Mouse (Mus musculus) small intestine, adult 2 months (tissue): ENCODE measurements around the gene Plekha8. TPM values are rescaled to one million over a fixed set of nuclear protein-coding genes. Genes with fewer than 3 reads are reported as not detected.
A peak's percentile ranks its signal among the peaks of the same experiment; 100 is the strongest.

ENCODE experiments used
- H3K27ac ChIP-seq: fragments of 200-500 bp; 2 replicates; pipeline ENCODE4 v1.5.1; 2012; ENCODE audit warnings: low read depth, low read length, control low read depth, inconsistent platforms; ENCODE audit not compliant: insufficient read depth
- H3K27me3 ChIP-seq: fragments of 200-500 bp; 2 replicates; pipeline ENCODE4 v1.6.1; 2012; ENCODE audit warnings: mild to moderate bottlenecking, moderate library complexity, low read length, inconsistent platforms; ENCODE audit not compliant: control insufficient read depth, insufficient read depth
- H3K36me3 ChIP-seq: fragments of 200-500 bp; 2 replicates; pipeline ENCODE4 v1.6.1; 2012; ENCODE audit warnings: mild to moderate bottlenecking, low read length, control low read depth, inconsistent platforms; ENCODE audit not compliant: control insufficient read depth, insufficient read depth
- H3K4me1 ChIP-seq: fragments of 200-500 bp; 2 replicates; pipeline ENCODE4 v1.6.1; 2012; ENCODE audit warnings: low read length, inconsistent platforms, mixed read lengths; ENCODE audit not compliant: control insufficient read depth, insufficient read depth, insufficient read length
- H3K4me3 ChIP-seq: fragments of 200-500 bp; 2 replicates; pipeline ENCODE4 v1.5.1; 2012; ENCODE audit warnings: low read depth, mild to moderate bottlenecking, control low read depth, inconsistent platforms, low read length, moderate library complexity
- CTCF ChIP-seq: fragments of 200-500 bp; IDR thresholded peaks from 2 replicates; pipeline ENCODE4 v1.5.1; 2012; ENCODE audit warnings: low read depth, mild to moderate bottlenecking, control low read depth, inconsistent platforms, low read length, moderate library complexity, mixed read lengths; ENCODE audit not compliant: insufficient replicate concordance, insufficient read length; ENCODE audit errors: extremely low read depth
- POLR2A ChIP-seq: fragments of 200-500 bp; IDR thresholded peaks from 2 replicates; pipeline ENCODE4 v1.6.1; 2012; ENCODE audit warnings: low read depth, mild to moderate bottlenecking, control low read depth, inconsistent platforms, low read length, moderate library complexity
- WGBS: fragments of 180-500 bp; shearing (Covaris S2); methylation state at CpG from one replicate; pipeline ENCODE4 v1.1.7; 2018; 5-methylcytosine and 5-hydroxymethylcytosine counted together
- polyA plus RNA-seq: library from polyadenylated mRNA; depleted of rRNA; stranded (reverse); fragments of >200 nt; gene quantifications from 2 replicates; pipeline ENCODE4 v1.2.3, GENCODE M21; 2012

Plekha8 gene
- polyA plus RNA-seq, 1 experiment = 5.1 TPM

DNA sequence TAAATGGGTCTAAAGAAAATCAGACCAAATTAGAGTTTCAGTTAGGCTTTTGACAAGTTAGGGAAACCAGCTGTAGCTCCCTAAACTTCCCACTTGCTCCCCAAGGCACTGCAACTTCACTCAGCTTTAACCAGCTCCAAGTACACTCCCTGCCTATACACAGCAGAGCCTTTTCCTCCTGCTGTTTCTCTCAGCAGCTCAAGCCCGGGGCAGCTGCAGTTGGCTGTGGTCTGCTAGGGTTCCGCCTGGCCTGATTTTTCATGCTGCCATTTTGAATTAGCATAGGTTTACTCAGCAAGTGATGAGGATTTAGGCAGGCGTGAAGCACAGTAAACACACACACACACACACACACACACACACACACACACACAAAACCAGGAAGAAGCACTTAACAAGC, 29.9 kb upstream of the Plekha8 start:
- Histone ChIP-seq H3K27me3 (peaks cover 10% of the 10 kb centered on the region; the same call in 1 of the 2 replicates), H3K4me1 (peaks cover 8% of the 10 kb centered on the region), H3K4me3 (no peak overlapping the region), H3K36me3 (no peaks in the 10 kb centered on the region), H3K27ac (no peak overlapping the region)
- 74% methylated on average over 3 of the region's 3 CpGs for WGBS
- no peak for TF ChIP-seq POLR2A

DNA sequence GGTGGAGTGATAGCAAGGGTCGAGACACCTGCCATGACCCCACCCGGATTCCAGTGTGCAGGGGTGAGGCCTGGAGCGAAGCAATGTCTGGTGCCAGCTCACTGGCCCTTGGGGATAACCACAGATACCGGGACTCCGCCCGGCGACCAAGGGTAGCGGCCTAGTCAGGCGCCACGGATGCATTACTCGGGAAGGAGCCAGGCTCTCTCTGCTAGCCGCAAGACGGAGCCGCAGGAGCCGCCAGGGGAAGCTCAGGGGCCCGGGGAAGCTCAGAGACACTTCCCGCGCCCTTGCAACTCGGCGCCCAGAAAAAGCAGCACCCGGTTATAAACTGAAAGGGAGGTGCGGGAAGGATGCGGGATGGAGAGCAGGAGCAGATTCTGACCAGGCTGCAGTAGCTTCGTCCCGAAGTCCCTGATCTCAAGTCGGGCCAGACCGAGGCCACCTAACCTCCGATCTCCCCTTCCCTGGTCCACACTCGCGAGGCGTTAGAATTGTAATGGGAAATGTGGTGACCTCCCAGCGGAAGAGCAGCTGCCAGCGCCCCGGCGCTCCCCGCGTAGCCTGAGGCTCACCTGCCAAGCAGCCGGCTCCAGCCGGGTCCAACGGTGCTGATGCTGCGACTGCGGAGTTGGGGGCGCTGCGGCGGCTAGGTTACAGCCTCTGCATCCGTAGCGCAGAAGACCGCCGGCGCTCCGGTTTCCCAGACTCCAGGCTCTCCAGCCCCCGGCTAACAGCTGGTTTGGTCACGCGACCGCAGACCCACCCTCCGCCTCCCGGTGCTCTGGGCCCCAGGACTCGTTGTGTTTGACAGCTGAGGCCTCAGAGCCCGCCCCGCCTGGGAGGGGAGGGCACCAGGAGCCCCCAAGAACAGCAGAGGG, 29.0 kb upstream of the Plekha8 start, which contains the start of gene Scrn1:
Gene Scrn1, minus strand, starts transcription at position 825 of the 881 bp plus-strand sequence.
- H3K27me3 ChIP-seq = peaks cover 10% of the 10 kb centered on the region; the same call in 1 of the 2 replicates
- TF ChIP-seq CTCF (peak; percentile 12; the same call in 1 of the 2 replicates), POLR2A (no peak)
- H3K4me1 ChIP-seq = peaks cover 8% of the 10 kb centered on the region
- H3K36me3 ChIP-seq = no peaks in the 10 kb centered on the region
- no peak within 1 kb of the TSS for H3K27ac ChIP-seq
- 2% methylated on average over 60 of the region's 60 CpGs for WGBS
- peak within 1 kb of the TSS; percentile 57 for H3K4me3 ChIP-seq

DNA sequence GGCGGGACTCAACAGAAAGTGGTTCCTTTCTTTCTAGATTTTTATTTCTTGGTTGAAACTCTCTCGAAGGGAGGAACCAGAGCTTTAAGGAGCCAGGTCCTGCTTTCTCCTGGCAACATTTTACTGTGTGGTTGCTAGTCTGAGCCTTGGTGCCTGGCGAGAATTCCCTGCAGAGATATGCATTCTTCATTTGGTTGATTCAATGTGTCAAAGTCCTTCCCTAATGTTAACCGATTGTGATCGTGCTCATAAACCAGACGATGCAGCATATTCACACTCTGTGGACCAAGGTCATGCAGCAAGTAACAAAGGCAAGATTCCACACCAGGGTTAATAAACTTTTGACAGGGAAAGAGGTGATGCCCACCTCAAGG, 28.4 kb upstream of the Plekha8 start:
- TF ChIP-seq POLR2A (no peak), CTCF (no peak)
- no peak overlapping the region for H3K27ac ChIP-seq
- peaks cover 10% of the 10 kb centered on the region; the same call in 1 of the 2 replicates for H3K27me3 ChIP-seq
- 6% methylated on average over 6 of the region's 6 CpGs for WGBS
- H3K4me1 ChIP-seq = peaks cover 8% of the 10 kb centered on the region
- no peaks in the 10 kb centered on the region for H3K36me3 ChIP-seq
- H3K4me3 ChIP-seq = peak overlapping the region; percentile 57

DNA sequence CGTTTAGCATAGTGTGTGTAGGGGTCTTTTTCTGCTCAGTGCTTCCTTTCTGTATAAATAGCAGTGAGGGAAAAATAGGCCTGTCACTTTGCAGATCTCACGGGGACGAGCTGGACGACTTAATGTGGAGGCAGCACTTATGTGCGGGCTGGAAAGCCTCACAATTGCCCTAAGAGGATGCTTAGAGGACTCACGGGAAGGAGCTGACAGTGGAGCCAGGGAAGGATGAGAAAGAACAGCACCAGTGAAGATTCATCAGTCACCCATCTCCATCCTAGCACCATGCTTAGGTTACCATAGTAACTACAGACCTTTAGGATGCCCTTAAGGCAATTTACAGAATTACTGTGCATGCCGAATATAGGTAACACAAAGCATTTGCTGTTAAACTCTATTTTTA, 25.1 kb upstream of the Plekha8 start:
- WGBS = 57% methylated on average over 7 of the region's 7 CpGs

DNA sequence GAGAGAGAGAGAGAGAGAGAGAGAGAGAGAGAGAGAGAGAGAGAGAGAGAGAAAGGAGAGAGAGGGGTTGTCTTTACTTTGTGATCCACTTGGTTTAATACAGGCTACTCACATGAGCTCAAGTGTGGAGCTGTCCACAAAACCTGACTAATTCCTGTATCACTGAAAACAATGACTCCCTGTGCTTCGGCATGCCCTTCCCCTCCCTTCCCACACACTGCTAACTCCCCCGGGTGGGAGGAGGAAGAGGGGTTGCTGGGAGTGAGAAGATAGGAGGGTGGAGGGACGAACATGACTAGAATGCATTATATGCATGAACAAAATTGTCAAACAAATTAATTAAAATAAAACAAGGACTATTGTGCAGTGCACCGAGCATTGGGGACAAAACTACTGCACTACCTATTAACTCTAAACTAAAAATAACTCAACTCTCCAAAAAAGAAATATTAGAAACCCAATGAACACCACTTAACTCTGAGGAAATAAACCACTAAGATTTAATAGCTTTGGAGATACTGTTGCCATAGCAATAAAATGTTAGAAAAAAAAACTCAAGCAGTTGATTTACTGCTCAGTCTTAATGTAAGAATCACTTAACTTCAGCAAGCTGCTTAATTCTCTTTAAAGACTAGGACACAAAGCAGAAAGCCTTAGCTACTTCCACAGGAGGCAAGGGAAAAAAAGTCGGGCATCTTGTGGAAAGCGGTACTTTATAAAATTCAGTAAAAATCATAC, 21.5 kb upstream of the Plekha8 start:
- WGBS = 24% methylated on average over 6 of the region's 6 CpGs
- no peak for TF ChIP-seq CTCF
- TF ChIP-seq POLR2A = no peak
- no peaks in the 10 kb centered on the region for H3K4me1 ChIP-seq
- no peaks in the 10 kb centered on the region for H3K27me3 ChIP-seq
- H3K27ac ChIP-seq = no peak overlapping the region
- H3K36me3 ChIP-seq = no peaks in the 10 kb centered on the region
- H3K4me3 ChIP-seq = no peak overlapping the region

More for the DNA sequence above, 25.1 kb upstream of the Plekha8 start:
- no peak overlapping the region for H3K27ac ChIP-seq
- H3K4me3 ChIP-seq = no peak overlapping the region
- H3K36me3 ChIP-seq = no peaks in the 10 kb centered on the region
- H3K4me1 ChIP-seq = peaks cover 8% of the 10 kb centered on the region
- TF ChIP-seq POLR2A (no peak), CTCF (no peak)
- H3K27me3 ChIP-seq = peaks cover 10% of the 10 kb centered on the region; the same call in 1 of the 2 replicates

DNA sequence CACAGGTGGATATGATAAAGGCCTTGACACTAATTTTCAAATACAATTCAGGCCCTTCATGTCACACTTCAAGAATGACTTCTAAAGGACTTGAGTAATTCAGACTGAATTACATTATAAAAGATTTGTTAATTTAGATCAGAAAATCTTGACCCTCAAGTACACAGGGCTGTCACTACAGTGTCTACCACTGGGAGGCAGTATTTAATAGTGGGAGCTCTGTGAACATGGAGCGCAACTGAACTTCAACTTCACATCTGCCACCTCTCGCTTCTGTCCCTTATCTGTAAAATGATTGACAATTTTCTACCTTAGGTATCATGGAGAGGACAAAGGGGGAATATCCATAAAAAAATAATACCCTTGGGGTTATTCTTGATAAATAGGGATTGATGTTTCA, 8.7 kb upstream of the Plekha8 start:
- H3K27me3 ChIP-seq = no peaks in the 10 kb centered on the region
- TF ChIP-seq CTCF = no peak
- TF ChIP-seq POLR2A = no peak
- no peak overlapping the region for H3K4me3 ChIP-seq
- no peak overlapping the region for H3K27ac ChIP-seq
- H3K36me3 ChIP-seq = no peaks in the 10 kb centered on the region
- 8% methylated on average over 2 of the region's 2 CpGs for WGBS
- H3K4me1 ChIP-seq = no peaks in the 10 kb centered on the region

DNA sequence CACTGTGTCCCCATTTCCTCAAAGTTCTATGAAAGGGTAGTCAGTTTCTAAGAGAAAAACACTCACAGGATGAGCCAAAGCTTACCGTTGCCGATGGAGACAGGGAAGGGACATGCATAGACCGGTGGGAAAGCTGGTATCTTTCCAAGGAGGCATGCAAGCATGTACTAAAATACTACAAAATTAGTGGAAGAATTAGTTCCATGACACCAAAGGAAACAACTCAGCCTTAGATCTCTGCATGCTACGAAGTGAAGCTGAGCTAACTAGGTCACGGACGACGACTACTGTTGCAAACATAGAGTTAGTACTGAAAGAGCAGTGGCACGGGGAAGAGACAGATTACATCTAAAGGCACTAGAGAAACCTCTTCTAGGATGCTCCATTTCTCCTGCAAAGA, 8.0 kb upstream of the Plekha8 start:
- WGBS = 86% methylated on average over 8 of the region's 8 CpGs
- Histone ChIP-seq H3K4me1 (no peaks in the 10 kb centered on the region), H3K36me3 (no peaks in the 10 kb centered on the region), H3K4me3 (no peak overlapping the region), H3K27me3 (no peaks in the 10 kb centered on the region), H3K27ac (no peak overlapping the region)
- TF ChIP-seq POLR2A (no peak), CTCF (no peak)
